Mouse (Mus musculus) leukemia stem cell, adult 10-12 weeks (primary cell): ENCODE measurements around the gene Prrx2. TPM values are rescaled to one million over a fixed set of nuclear protein-coding genes. Genes with fewer than 3 reads are reported as not detected.

Experiments used
- polyA plus RNA-seq: library from polyadenylated mRNA; stranded (reverse); fragments of >175 nt; gene quantifications from 2 replicates; pipeline ENCODE4 v1.2.3, GENCODE M21; 2012; ENCODE audit warnings: low replicate concordance

The Prrx2 gene
- 0.45 and 0.87 TPM in 2 replicates for polyA plus RNA-seq

DNA sequence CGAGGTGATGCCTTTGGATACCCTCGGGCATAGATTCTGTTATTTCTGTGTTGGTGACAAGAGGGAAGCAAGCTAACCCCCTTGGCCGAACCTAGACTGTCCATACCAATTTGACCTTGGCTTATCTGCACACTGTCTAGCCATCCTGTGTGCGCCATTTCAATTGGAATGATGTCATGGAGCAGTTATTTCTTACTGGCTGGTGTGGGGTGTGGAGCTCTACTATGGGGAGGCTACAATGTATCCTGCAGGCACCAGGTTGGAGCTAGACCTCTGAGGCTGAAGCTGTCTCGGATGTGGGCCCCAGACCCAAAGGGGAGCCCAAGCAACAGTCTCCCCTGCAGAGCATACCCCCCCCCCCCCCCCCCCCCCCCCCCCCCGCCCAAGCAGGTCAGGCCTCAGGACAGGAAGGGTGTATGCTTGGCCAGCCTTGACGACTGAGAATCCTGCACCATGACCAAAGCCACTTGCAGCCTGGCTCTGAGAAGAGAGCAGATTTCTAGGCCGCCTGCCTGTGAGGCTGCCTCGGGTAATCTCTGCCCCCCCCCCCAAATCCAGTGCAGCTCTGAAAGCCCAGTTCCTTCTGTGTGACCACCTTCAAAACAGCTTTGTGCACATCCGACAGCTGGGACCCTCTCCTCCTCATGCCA lies at the start of gene Prrx2:
Gene Prrx2, plus strand, starts transcription at position 600 of the 650 bp plus-strand sequence.

DNA sequence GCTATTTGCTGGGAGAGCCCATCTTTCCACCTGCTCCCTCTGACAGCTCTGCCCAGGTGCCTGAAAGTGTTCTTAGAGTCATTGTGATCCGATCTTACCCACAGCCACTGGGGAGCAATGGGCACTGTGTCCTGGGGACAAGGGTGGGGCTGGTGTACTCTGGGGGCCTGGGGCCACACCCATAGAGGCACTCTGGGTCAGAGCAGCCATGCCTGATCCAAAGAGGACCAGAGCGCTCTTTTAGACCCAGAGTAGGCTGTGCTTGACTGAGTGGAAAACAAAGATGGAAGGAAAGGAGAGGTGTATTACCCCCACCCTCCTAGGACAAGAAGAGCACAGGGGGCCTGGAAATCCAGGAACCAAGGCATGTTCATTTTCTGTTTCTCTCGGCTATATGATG lies 31.2 kb upstream of the Prrx2 start, which contains the start of gene 1700001O22Rik:
Gene 1700001O22Rik, minus strand, starts transcription at position 58 of the 400 bp plus-strand sequence.

DNA sequence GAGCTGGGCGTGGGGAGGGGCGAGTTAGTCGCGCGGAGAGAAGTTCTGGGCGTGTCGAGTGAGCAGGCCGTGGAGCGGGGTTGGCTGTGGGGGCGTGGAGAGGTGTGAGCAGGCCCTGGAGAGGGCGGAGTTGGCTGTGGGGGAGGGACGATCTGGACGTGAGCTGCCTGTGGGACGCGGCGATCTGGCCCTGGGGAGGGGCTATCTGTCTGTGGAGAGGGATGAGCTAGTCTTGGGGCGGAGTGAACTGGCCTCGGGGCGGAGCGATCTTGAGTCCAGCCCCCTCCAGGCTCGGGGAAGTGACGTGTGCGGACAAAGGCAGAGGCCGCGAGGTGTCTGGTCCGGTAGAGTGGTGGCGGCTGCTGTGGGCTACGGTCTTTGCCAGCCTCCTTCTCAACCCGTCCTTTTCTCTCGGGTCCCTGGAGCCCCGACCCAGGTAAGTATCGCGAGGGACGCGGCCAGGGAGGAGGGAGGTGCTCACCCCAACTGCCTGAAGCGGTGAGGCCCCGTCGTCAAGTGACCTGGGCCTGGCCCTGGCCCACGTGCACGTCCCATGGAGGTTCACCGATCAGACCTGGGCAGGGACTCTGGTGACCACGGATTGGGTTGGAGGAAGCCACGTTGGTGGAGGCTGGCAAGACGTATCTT lies 27.0 kb upstream of the Prrx2 start, which contains the start of gene Ntmt1:
Gene Ntmt1, plus strand, starts transcription at position 179 of the 648 bp plus-strand sequence.

DNA sequence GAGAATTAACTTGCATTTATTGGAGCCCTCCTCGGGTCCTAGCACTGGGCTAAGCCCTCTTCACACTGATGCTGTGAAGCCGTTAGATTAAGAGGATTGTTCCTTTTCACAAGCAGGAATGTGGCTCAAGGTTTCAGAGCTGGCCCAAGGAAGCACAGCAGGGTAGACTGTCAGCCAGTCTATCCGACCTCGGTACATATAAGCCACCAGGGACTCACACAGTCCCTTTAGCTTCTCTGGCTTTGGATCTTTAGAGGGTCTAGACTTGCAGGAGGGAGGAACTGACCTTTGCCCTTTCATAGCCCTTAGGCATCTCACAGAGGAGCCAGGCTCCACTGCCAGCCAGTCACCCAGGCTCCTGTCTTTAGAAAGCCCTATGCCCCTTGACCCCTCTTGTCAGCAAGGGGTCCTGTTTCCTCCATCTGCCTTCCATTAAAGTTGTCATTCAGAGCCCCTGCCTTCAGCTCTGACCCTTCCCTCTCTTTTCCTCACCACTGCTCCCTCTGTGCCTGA lies 4.4 kb upstream of the Prrx2 start, which contains the start of gene Asb6:
Gene Asb6, minus strand, starts transcription at position 51 of the 513 bp plus-strand sequence.

DNA sequence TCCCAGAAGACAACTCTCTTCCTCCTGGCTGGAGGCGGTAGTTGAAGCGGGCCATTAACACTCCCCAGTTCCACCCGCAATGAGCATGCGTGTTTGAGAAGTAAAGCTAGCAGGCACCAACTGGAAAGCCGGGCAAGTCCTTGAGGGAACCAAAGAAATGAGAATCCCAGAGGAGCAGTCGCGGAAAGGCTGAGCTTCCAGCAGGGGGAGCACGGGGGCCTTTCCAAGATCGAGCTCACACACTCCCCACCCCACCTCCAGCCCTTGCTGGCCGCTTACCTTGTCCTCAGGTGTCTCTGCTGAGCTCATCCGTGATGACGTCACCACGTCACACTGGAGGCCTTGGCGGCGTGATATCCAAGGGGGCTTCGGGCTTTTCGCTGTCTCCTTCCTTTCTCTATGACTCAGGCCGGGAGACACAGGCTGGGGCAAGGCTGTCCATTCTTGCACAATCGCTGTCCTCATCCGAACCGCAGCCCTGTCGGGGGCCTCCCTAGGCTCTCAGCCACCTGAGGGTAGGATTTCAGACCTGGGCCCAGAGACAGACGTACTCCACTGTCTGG lies 94.8 kb downstream of the Prrx2 start, which contains the start of gene Ptges:
Gene Ptges, minus strand, starts transcription at position 381 of the 563 bp plus-strand sequence.

Other genes with a start within 250 kb of the Prrx2 start
- gene Cstad, start 239.9 kb upstream of the Prrx2 start, polyA plus RNA-seq: 0.47 TPM in 1 of 2 replicates, not detected in the other
- 0.61 TPM in 1 of 2 replicates, not detected in the other for gene 1700001O22Rik, start 31.3 kb upstream of the Prrx2 start, polyA plus RNA-seq
- gene Ntmt1, start 27.1 kb upstream of the Prrx2 start, polyA plus RNA-seq: 26.3 and 33.7 TPM in 2 replicates
- gene Asb6, start 4.6 kb upstream of the Prrx2 start, polyA plus RNA-seq: 23.0 and 54.9 TPM in 2 replicates
- gene Ptges, start 94.9 kb downstream of the Prrx2 start, polyA plus RNA-seq: 0.61 TPM in 1 of 2 replicates, not detected in the other
- gene Tor1b, start 118.0 kb downstream of the Prrx2 start, polyA plus RNA-seq: 25.1 and 38.2 TPM in 2 replicates
- 213 and 219 TPM in 2 replicates for gene Tor1a, start 133.0 kb downstream of the Prrx2 start, polyA plus RNA-seq
- gene BC005624, start 147.2 kb downstream of the Prrx2 start, polyA plus RNA-seq: 4.8 and 9.4 TPM in 2 replicates
- gene Usp20, start 147.3 kb downstream of the Prrx2 start, polyA plus RNA-seq: 4.3 and 27.3 TPM in 2 replicates